12 mouse cellular contexts compared by ENCODE assay signal in genomic region chr9:65606321-65607109, GRCm38 (mm10). TPM values are rescaled to one million over a fixed set of nuclear protein-coding genes. Genes with fewer than 3 reads are reported as not detected.
DNase-seq lines count a peak whose midpoint lies in the region; ATAC-seq and TF ChIP-seq lines count a peak whose summit lies in the region.
"Had no signal": no experiment of that assay in that cellular context is flagged by ENCODE, and none has a peak within 500 bp of the region (broad histone marks: within the 10 kb centered on the region; RNA-seq: fewer than 3 reads in every experiment).

No protein-coding gene starts in this region.

- H3K4me3 ChIP-seq in lung, embryonic 15.5 days = no peak overlapping the region
- no peak overlapping the region for H3K4me3 ChIP-seq in small intestine, adult 2 months (ENCODE audit: low read depth, low read length)
- H3K4me3 ChIP-seq: liver, embryonic 15.5 days had no signal

- no peaks in the 10 kb centered on the region for H3K9me3 ChIP-seq in lung, embryonic 15.5 days
- H3K9me3 ChIP-seq: liver, embryonic 15.5 days; midbrain, embryonic 15.5 days had no signal

- no peak for TF ChIP-seq CTCF in small intestine, adult 2 months (IDR thresholded peaks at IDR 0.05; ENCODE audit: extremely low read depth, insufficient read length, insufficient replicate concordance, low read depth, low read length)

- ATAC-seq in lung, embryonic 15.5 days (ENCODE audit: borderline replicate concordance, extremely low read depth, low FRiP score, low TSS enrichment) = peak; percentile 27; the same call in 1 of the 2 replicates
- ATAC-seq in megakaryocyte-erythroid progenitor cell, adult 5-6 weeks (replicated peaks; ENCODE audit: low FRiP score, low TSS enrichment, poor library complexity, severe bottlenecking) = no peak

- peak; percentile 51 for DNase-seq in adrenal gland, adult 2 months
- DNase-seq in adrenal gland, postnatal 25 days = no peak
- no peak for DNase-seq in lung, postnatal 4 days
- DNase-seq in adrenal gland, postnatal 14 days = peak; percentile 49
- DNase-seq in urinary bladder, postnatal 14 days (ENCODE audit: low spot score) = no peak
- DNase-seq: cerebellum, postnatal 36 days; heart, adult 18-20 months had no signal

- no peak overlapping the region for H3K9ac ChIP-seq in lung, embryonic 15.5 days
- H3K9ac ChIP-seq: liver, embryonic 15.5 days; midbrain, embryonic 15.5 days had no signal

- H3K36me3 ChIP-seq in lung, embryonic 15.5 days = no peaks in the 10 kb centered on the region
- H3K36me3 ChIP-seq in small intestine, adult 2 months (ENCODE audit: control insufficient read depth, insufficient read depth, low read length) = no peaks in the 10 kb centered on the region
- H3K36me3 ChIP-seq: liver, embryonic 15.5 days; midbrain, embryonic 15.5 days had no signal

- H3K4me2 ChIP-seq in lung, embryonic 15.5 days = no peak overlapping the region

- no peaks in the 10 kb centered on the region for H3K27me3 ChIP-seq in lung, embryonic 15.5 days
- H3K27me3 ChIP-seq in small intestine, adult 2 months (ENCODE audit: control insufficient read depth, insufficient read depth, low read length) = no peaks in the 10 kb centered on the region
- H3K27me3 ChIP-seq: midbrain, embryonic 15.5 days had no signal

- H3K4me1 ChIP-seq in lung, embryonic 15.5 days = peaks cover 3% of the 10 kb centered on the region; the same call in 1 of the 2 replicates
- no peaks in the 10 kb centered on the region for H3K4me1 ChIP-seq in small intestine, adult 2 months (ENCODE audit: control insufficient read depth, insufficient read depth, insufficient read length, low read length)

- 50% methylated on average over 9 of the region's 9 CpGs for WGBS in lung, embryonic 15.5 days
- 68% methylated on average over 9 of the region's 9 CpGs for WGBS in small intestine, adult 2 months

- TF ChIP-seq POLR2A in small intestine, adult 2 months (IDR thresholded peaks at IDR 0.05; ENCODE audit: low read depth, low read length) = no peak

- H3K27ac ChIP-seq in lung, embryonic 15.5 days = peak overlapping the region; percentile 39; the same call in 1 of the 2 replicates
- peak overlapping the region; percentile 52; the same call in 1 of the 2 replicates for H3K27ac ChIP-seq in small intestine, adult 2 months (ENCODE audit: insufficient read depth, low read depth, low read length)
- H3K27ac ChIP-seq: liver, embryonic 15.5 days; midbrain, embryonic 15.5 days had no signal

RNA-seq across cellular contexts. Expression of gene Pif1, which starts 19.6 kb away (rescaled TPM):
- under 1 TPM; 0.29 to 0.45 TPM for total RNA-seq in adrenal gland, adult 2 months (2021)
- 0.42 and 0.46 TPM in 2 replicates for polyA plus RNA-seq in adrenal gland, adult 2 months (2012; rRNA removed)
- 1.1 and 1.6 TPM in 2 replicates for total RNA-seq in adrenal gland, postnatal 25 days (2021)
- polyA plus RNA-seq in lung, embryonic 15.5 days (2015; fragmentation: Nextera tagmentation; extraction: Ambion mirVana) = 16.6 and 19.0 TPM in 2 replicates
- total RNA-seq in adrenal gland, postnatal 14 days (2021) = 1.7 and 2.9 TPM in 2 replicates
- 3.8 and 5.0 TPM in 2 replicates for polyA plus RNA-seq in small intestine, adult 2 months (2012; rRNA removed)
- 5.0 and 14.3 TPM in 2 replicates for total RNA-seq in megakaryocyte-erythroid progenitor cell, adult 5-6 weeks (2014; fragmentation: Nextera tagmentation)
- 6.5 and 6.6 TPM in 2 replicates for total RNA-seq in megakaryocyte-erythroid progenitor cell, adult 5-6 weeks (2017)
- total RNA-seq: heart, adult 18-20 months had no signal

RNA-seq across cellular contexts. Expression of gene Rbpms2, which starts 22.9 kb away (rescaled TPM):
- total RNA-seq in adrenal gland, adult 2 months (2021) = 10 to 100 TPM; 63.1 to 85.0 TPM
- polyA plus RNA-seq in adrenal gland, adult 2 months (2012; rRNA removed) = 125 and 154 TPM in 2 replicates
- total RNA-seq in adrenal gland, postnatal 25 days (2021) = 51.5 and 63.3 TPM in 2 replicates
- 15.1 and 16.6 TPM in 2 replicates for polyA plus RNA-seq in lung, embryonic 15.5 days (2015; fragmentation: Nextera tagmentation; extraction: Ambion mirVana)
- 61.0 and 61.5 TPM in 2 replicates for total RNA-seq in adrenal gland, postnatal 14 days (2021)
- 18.4 and 22.5 TPM in 2 replicates for polyA plus RNA-seq in small intestine, adult 2 months (2012; rRNA removed)
- 1.9 TPM in 1 of 2 replicates, not detected in the other for total RNA-seq in megakaryocyte-erythroid progenitor cell, adult 5-6 weeks (2014; fragmentation: Nextera tagmentation)
- 2.5 and 2.8 TPM in 2 replicates for total RNA-seq in megakaryocyte-erythroid progenitor cell, adult 5-6 weeks (2017)

RNA-seq across cellular contexts. Expression of gene Plekho2, which starts 26.7 kb away (rescaled TPM):
- total RNA-seq in adrenal gland, adult 2 months (2021) = 10 to 100 TPM; 49.9 to 61.0 TPM
- polyA plus RNA-seq in adrenal gland, adult 2 months (2012; rRNA removed) = 48.8 and 61.6 TPM in 2 replicates
- total RNA-seq in adrenal gland, postnatal 25 days (2021) = 58.2 and 64.5 TPM in 2 replicates
- polyA plus RNA-seq in lung, embryonic 15.5 days (2015; fragmentation: Nextera tagmentation; extraction: Ambion mirVana) = 21.7 TPM in 2 replicates
- total RNA-seq in adrenal gland, postnatal 14 days (2021) = 36.1 and 48.0 TPM in 2 replicates
- 6.3 and 9.7 TPM in 2 replicates for polyA plus RNA-seq in small intestine, adult 2 months (2012; rRNA removed)
- 29.1 and 29.3 TPM in 2 replicates for total RNA-seq in megakaryocyte-erythroid progenitor cell, adult 5-6 weeks (2014; fragmentation: Nextera tagmentation)
- 14.2 and 16.8 TPM in 2 replicates for total RNA-seq in megakaryocyte-erythroid progenitor cell, adult 5-6 weeks (2017)

Comparison
In these comparisons a context has a peak if more than half of its experiments do, and no peak if none do; other contexts are left out.
1. DNase-seq: peak in adrenal gland, adult 2 months (single experiment) and adrenal gland, postnatal 14 days (single experiment); none in adrenal gland, postnatal 25 days (single experiment), lung, postnatal 4 days (0 of 2) and urinary bladder, postnatal 14 days (single experiment).
2. RNA of gene Rbpms2, which starts 22.9 kb away (total RNA-seq): 63.1 to 85.0 TPM in adrenal gland, adult 2 months, 61.0 to 61.5 TPM in adrenal gland, postnatal 14 days and 51.5 to 63.3 TPM in adrenal gland, postnatal 25 days; 1.9 to 2.8 TPM in megakaryocyte-erythroid progenitor cell, adult 5-6 weeks; every median in the first group is over 10 times any median in the second.